Comparison of ENCODE assay signal across 34 mouse cellular contexts in genomic region chr1:148699854-148700598, GRCm38 (mm10).
A peak's percentile ranks its signal among the peaks of the same experiment; 100 is the strongest.
DNase-seq lines count a peak whose midpoint lies in the region; ATAC-seq lines count a peak whose summit lies in the region.
"Had no signal": no experiment of that assay in that cellular context is flagged by ENCODE, and none has a peak within 500 bp of the region (broad histone marks: within the 10 kb centered on the region; RNA-seq: fewer than 3 reads in every experiment).

No protein-coding gene starts in this region.

- H3K4me3 ChIP-seq in forebrain, embryonic 14.5 days (ENCODE audit: low read depth, low read length): no peak overlapping the region
- H3K4me3 ChIP-seq in forebrain, embryonic 10.5 days: no peak overlapping the region
- no peak overlapping the region for H3K4me3 ChIP-seq in midbrain, embryonic 11.5 days (ENCODE audit: low read depth, low read length)
- H3K4me3 ChIP-seq in midbrain, embryonic 14.5 days (replicated peaks; ENCODE audit: low read depth, low read length): no peak overlapping the region
- H3K4me3 ChIP-seq: erythroblast, embryonic 14.5 days; gastrocnemius, adult 2 months; heart, embryonic 12.5 days; liver, embryonic 12.5 days; megakaryocyte, embryonic 14.5 days; neural tube, embryonic 15.5 days had no signal

- H3K9me3 ChIP-seq in forebrain, embryonic 14.5 days (replicated peaks; ENCODE audit: control insufficient read depth, low read length): no peaks in the 10 kb centered on the region
- H3K9me3 ChIP-seq in forebrain, embryonic 10.5 days: no peaks in the 10 kb centered on the region
- H3K9me3 ChIP-seq in midbrain, embryonic 11.5 days (ENCODE audit: control insufficient read depth, low read length): no peaks in the 10 kb centered on the region
- no peaks in the 10 kb centered on the region for H3K9me3 ChIP-seq in midbrain, embryonic 14.5 days (ENCODE audit: control insufficient read depth, low read length)
- H3K9me3 ChIP-seq: heart, embryonic 12.5 days; liver, embryonic 12.5 days; megakaryocyte, embryonic 14.5 days; neural tube, embryonic 15.5 days had no signal

- H3K27ac ChIP-seq in forebrain, embryonic 14.5 days (ENCODE audit: low read depth, low read length): no peak overlapping the region
- no peak overlapping the region for H3K27ac ChIP-seq in forebrain, embryonic 10.5 days
- H3K27ac ChIP-seq in midbrain, embryonic 11.5 days (ENCODE audit: low read depth, low read length): no peak overlapping the region
- H3K27ac ChIP-seq in midbrain, embryonic 14.5 days (replicated peaks; ENCODE audit: low read depth, low read length): no peak overlapping the region
- H3K27ac ChIP-seq: gastrocnemius, adult 2 months; kidney, postnatal 0 days; liver, embryonic 12.5 days; neural tube, embryonic 15.5 days; stomach, postnatal 0 days had no signal

- no peaks in the 10 kb centered on the region for H3K27me3 ChIP-seq in forebrain, embryonic 14.5 days (replicated peaks; ENCODE audit: control insufficient read depth, insufficient read depth, low read length)
- H3K27me3 ChIP-seq in forebrain, embryonic 10.5 days (ENCODE audit: poor library complexity, severe bottlenecking): no peaks in the 10 kb centered on the region
- no peaks in the 10 kb centered on the region for H3K27me3 ChIP-seq in midbrain, embryonic 11.5 days (ENCODE audit: control insufficient read depth, insufficient read depth, low read length)
- no peaks in the 10 kb centered on the region for H3K27me3 ChIP-seq in midbrain, embryonic 14.5 days (ENCODE audit: control insufficient read depth, insufficient read depth, low read length)
- H3K27me3 ChIP-seq: heart, embryonic 12.5 days; liver, embryonic 12.5 days; megakaryocyte, embryonic 14.5 days; neural tube, embryonic 15.5 days had no signal

- ATAC-seq in forebrain, embryonic 14.5 days: peak; percentile 50; the same call in 1 of the 2 replicates
- ATAC-seq in midbrain, embryonic 11.5 days (ENCODE audit: low FRiP score): peak; percentile 72
- ATAC-seq in midbrain, embryonic 14.5 days (ENCODE audit: low FRiP score, low TSS enrichment): no peak
- ATAC-seq: activated CD4-positive, CD25-positive, alpha-beta regulatory T cell, adult 4 months; intestine, embryonic 16.5 days; liver, embryonic 12.5 days; liver, postnatal 0 days had no signal

- H3K9ac ChIP-seq in forebrain, embryonic 14.5 days (ENCODE audit: low read length): no peak overlapping the region
- H3K9ac ChIP-seq in midbrain, embryonic 11.5 days (ENCODE audit: low read length): no peak overlapping the region
- no peak overlapping the region for H3K9ac ChIP-seq in midbrain, embryonic 14.5 days (replicated peaks; ENCODE audit: low read length)
- H3K9ac ChIP-seq: heart, embryonic 12.5 days; liver, embryonic 12.5 days; liver, postnatal 0 days; neural tube, embryonic 15.5 days had no signal

- H3K4me2 ChIP-seq in forebrain, embryonic 14.5 days (ENCODE audit: low read length): no peak overlapping the region
- no peak overlapping the region for H3K4me2 ChIP-seq in midbrain, embryonic 11.5 days
- H3K4me2 ChIP-seq in midbrain, embryonic 14.5 days (ENCODE audit: low read length): no peak overlapping the region
- H3K4me2 ChIP-seq: heart, embryonic 12.5 days; liver, embryonic 12.5 days; neural tube, embryonic 15.5 days had no signal

- H3K4me1 ChIP-seq in forebrain, embryonic 14.5 days (ENCODE audit: control insufficient read depth, insufficient read depth, low read length): no peaks in the 10 kb centered on the region
- peaks cover 11% of the 10 kb centered on the region; the same call in 1 of the 2 replicates for H3K4me1 ChIP-seq in forebrain, embryonic 10.5 days
- no peaks in the 10 kb centered on the region for H3K4me1 ChIP-seq in midbrain, embryonic 11.5 days (ENCODE audit: control insufficient read depth, insufficient read depth, low read length)
- no peaks in the 10 kb centered on the region for H3K4me1 ChIP-seq in midbrain, embryonic 14.5 days (ENCODE audit: control insufficient read depth, insufficient read depth, low read length)
- H3K4me1 ChIP-seq: heart, embryonic 12.5 days; liver, embryonic 12.5 days; megakaryocyte, embryonic 14.5 days; neural tube, embryonic 15.5 days had no signal

- DNase-seq in forebrain, embryonic 14.5 days (ENCODE audit: low spot score): peak; percentile 13
- DNase-seq in forebrain, embryonic 10.5 days (ENCODE audit: extremely low spot score, low spot score): no peak
- no peak for DNase-seq in midbrain, embryonic 11.5 days (ENCODE audit: low spot score, missing footprints)
- DNase-seq in midbrain, embryonic 14.5 days: no peak
- peak; percentile 71 for DNase-seq in brain, adult 2 months (ENCODE audit: low read depth, low spot score)
- peak; percentile 71 for DNase-seq in retina, embryonic 14.5 days (ENCODE audit: low spot score)
- DNase-seq in right cerebral cortex, postnatal 14 days: no peak
- DNase-seq: adrenal gland, adult 2 months; adrenal gland, postnatal 36 days; B cell, adult 2 months; cerebellum, adult 8-10 months; cerebellum, postnatal 25 days; gastrocnemius, adult 2 months; gastrocnemius, postnatal 36 days; heart, adult 18-20 months; kidney, adult 8-10 months; kidney, postnatal 4 days; layer of hippocampus, postnatal 36 days; left cerebral cortex, postnatal 4 days; liver, postnatal 0 days; lung, postnatal 4 days; right cerebral cortex, adult 18-20 months; right cerebral cortex, postnatal 4 days; thymus, adult 2 months; thymus, postnatal 4 days had no signal

- WGBS in forebrain, embryonic 14.5 days: 18% methylated on average over 2 of the region's 2 CpGs
- 36% methylated on average over 2 of the region's 2 CpGs for WGBS in forebrain, embryonic 10.5 days
- WGBS in midbrain, embryonic 11.5 days: 54% methylated on average over 2 of the region's 2 CpGs
- 49% methylated on average over 2 of the region's 2 CpGs for WGBS in midbrain, embryonic 14.5 days

- no peaks in the 10 kb centered on the region for H3K36me3 ChIP-seq in forebrain, embryonic 14.5 days (ENCODE audit: control insufficient read depth, insufficient read depth, low read length)
- H3K36me3 ChIP-seq in forebrain, embryonic 10.5 days (replicated peaks): no peaks in the 10 kb centered on the region
- no peaks in the 10 kb centered on the region for H3K36me3 ChIP-seq in midbrain, embryonic 11.5 days (ENCODE audit: control insufficient read depth, insufficient read depth, low read length)
- no peaks in the 10 kb centered on the region for H3K36me3 ChIP-seq in midbrain, embryonic 14.5 days (ENCODE audit: control insufficient read depth, insufficient read depth, low read length)
- H3K36me3 ChIP-seq: heart, embryonic 12.5 days; liver, embryonic 12.5 days; neural tube, embryonic 15.5 days had no signal

Comparison
In these comparisons a context has a peak if more than half of its experiments do, and no peak if none do; other contexts are left out.
1. DNase-seq: peak in forebrain, embryonic 14.5 days (single experiment), brain, adult 2 months (single experiment) and retina, embryonic 14.5 days (single experiment); none in forebrain, embryonic 10.5 days (single experiment), midbrain, embryonic 11.5 days (single experiment), midbrain, embryonic 14.5 days (single experiment) and right cerebral cortex, postnatal 14 days (single experiment).